Mouse (Mus musculus) heart, embryonic 11.5 days (tissue): ENCODE data around the gene Ptprf. TPM values are rescaled to one million over a fixed set of nuclear protein-coding genes. Genes with fewer than 3 reads are reported as not detected.

Source experiments
- ATAC-seq: fragments of 200-750 bp; cut with Nextera tagmentation; replicated peaks from 2 replicates; pipeline ENCODE4 v1.8.0; 2017; ENCODE audit warnings: moderate library complexity; ENCODE audit not compliant: insufficient number of reproducible peaks, low FRiP score, low TSS enrichment
- H3K27ac ChIP-seq: fragments of 300-500 bp; sonication (generic); 2 replicates; pipeline ENCODE4 v1.5.1; 2014; ENCODE audit warnings: mild to moderate bottlenecking, low read depth, low read length
- H3K27me3 ChIP-seq: fragments of 300-500 bp; sonication (generic); 2 replicates; pipeline ENCODE4 v1.6.1; 2014; ENCODE audit warnings: mild to moderate bottlenecking, low read length, mixed read lengths; ENCODE audit not compliant: control insufficient read depth, insufficient read depth
- H3K36me3 ChIP-seq: fragments of 300-500 bp; sonication (generic); 2 replicates; pipeline ENCODE4 v1.6.1; 2014; ENCODE audit warnings: mild to moderate bottlenecking, low read length, moderate library complexity, mixed read lengths; ENCODE audit not compliant: control insufficient read depth, insufficient read depth
- H3K4me1 ChIP-seq: fragments of 300-500 bp; sonication (generic); 2 replicates; pipeline ENCODE4 v1.6.1; 2014; ENCODE audit warnings: low read length; ENCODE audit not compliant: control insufficient read depth, insufficient read depth
- H3K4me2 ChIP-seq: fragments of 300-500 bp; sonication (generic); 2 replicates; pipeline ENCODE4 v1.6.1; 2014; ENCODE audit warnings: mild to moderate bottlenecking, moderate library complexity
- H3K4me3 ChIP-seq: fragments of 300-500 bp; sonication (generic); 2 replicates; pipeline ENCODE4 v1.5.1; 2014; ENCODE audit warnings: low read depth, low read length
- H3K9ac ChIP-seq: fragments of 300-500 bp; sonication (generic); 2 replicates; pipeline ENCODE4 v1.6.1; 2014; ENCODE audit warnings: mild to moderate bottlenecking, low read depth, low read length, moderate library complexity
- H3K9me3 ChIP-seq: fragments of 300-500 bp; sonication (generic); replicated peaks from 2 replicates; pipeline ENCODE4 v1.6.1; 2016; ENCODE audit warnings: low read length; ENCODE audit not compliant: control insufficient read depth
- WGBS: fragments of 180-500 bp; shearing (Covaris S2); extraction: QIAGEN DNeasy Blood & Tissue Kit; methylation state at CpG from one replicate; pipeline ENCODE4 v1.1.7; 2014; ENCODE audit not compliant: insufficient replicate concordance; 5-methylcytosine and 5-hydroxymethylcytosine counted together
- polyA plus RNA-seq: library from polyadenylated mRNA; unstranded; fragments of >200 nt; fragmentation: Nextera tagmentation; extraction: Ambion mirVana; gene quantifications from 2 replicates; pipeline ENCODE4 v1.2.1, GENCODE M21; 2014

Gene Ptprf
- polyA plus RNA-seq, 1 experiment from 2014 or later, result 24.5 TPM

GRCm38 (mm10) chr4:118270706-118271105 lies 20.5 kb downstream of the Ptprf start:
- no peaks in the 10 kb centered on the region for H3K27me3 ChIP-seq
- H3K36me3 ChIP-seq, result peaks cover 3% of the 10 kb centered on the region; the same call in 1 of the 2 replicates
- H3K4me3 ChIP-seq, result no peak overlapping the region
- no peaks in the 10 kb centered on the region for H3K9me3 ChIP-seq
- H3K4me2 ChIP-seq, result no peak overlapping the region
- WGBS, result 90% methylated on average over 3 of the region's 3 CpGs
- H3K27ac ChIP-seq, result no peak overlapping the region
- peaks cover 44% of the 10 kb centered on the region for H3K4me1 ChIP-seq
- no peak for ATAC-seq
- H3K9ac ChIP-seq, result no peak overlapping the region

- no peak for ATAC-seq
- H3K4me3 ChIP-seq, result no peak overlapping the region
- 52% methylated on average over 6 of the region's 6 CpGs for WGBS
- H3K9ac ChIP-seq, result no peak overlapping the region
- peak overlapping the region; percentile 4; the same call in 1 of the 2 replicates for H3K27ac ChIP-seq
- H3K4me1 ChIP-seq, result peaks cover 44% of the 10 kb centered on the region
- H3K36me3 ChIP-seq, result peaks cover 3% of the 10 kb centered on the region; the same call in 1 of the 2 replicates
- no peaks in the 10 kb centered on the region for H3K9me3 ChIP-seq
- H3K4me2 ChIP-seq, result no peak overlapping the region
- no peaks in the 10 kb centered on the region for H3K27me3 ChIP-seq
Observed at GRCm38 (mm10) chr4:118269999-118270398, 21.2 kb downstream of the Ptprf start.

DNA sequence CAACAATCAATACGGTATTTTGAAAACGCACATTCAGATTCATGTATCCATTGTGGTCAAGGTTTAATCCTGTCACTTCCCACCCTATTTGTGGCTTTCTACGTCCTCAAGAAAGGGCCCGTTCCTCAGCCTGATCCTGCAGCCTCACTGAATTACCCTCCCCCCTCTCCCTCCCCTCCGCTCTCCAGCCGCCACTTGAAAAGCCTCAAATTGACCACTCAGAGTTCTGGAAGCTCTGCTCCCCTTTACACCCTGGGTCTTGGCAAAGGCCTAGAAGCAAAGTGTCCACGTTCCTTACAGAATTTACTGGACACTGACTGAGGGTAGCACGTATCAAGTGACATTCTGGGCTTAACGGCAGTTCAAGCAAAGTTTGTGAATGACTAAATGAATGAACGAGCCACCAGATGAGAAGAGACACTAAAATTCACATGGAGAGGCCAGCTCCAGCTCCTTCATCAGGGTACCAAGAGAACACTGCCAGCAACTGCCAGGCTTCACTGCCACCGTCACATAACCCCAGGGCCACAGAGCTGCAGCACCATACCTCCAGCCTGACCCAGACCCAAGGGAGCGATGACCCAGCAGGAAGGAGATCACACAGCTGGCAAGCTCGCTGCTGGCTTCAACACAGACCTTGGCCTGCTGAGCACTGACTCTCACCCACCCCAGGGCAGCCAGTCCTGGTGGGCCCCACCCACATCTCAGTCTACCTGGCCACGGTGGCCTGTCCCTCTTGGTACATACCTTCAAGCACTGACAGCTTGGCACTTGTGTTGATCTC lies 22.6 kb downstream of the Ptprf start:
- H3K4me2 ChIP-seq, result no peak overlapping the region
- H3K9ac ChIP-seq, result no peak overlapping the region
- H3K9me3 ChIP-seq, result no peaks in the 10 kb centered on the region
- H3K4me3 ChIP-seq, result no peak overlapping the region
- no peak for ATAC-seq
- no peaks in the 10 kb centered on the region for H3K27me3 ChIP-seq
- peaks cover 3% of the 10 kb centered on the region; the same call in 1 of the 2 replicates for H3K36me3 ChIP-seq
- 69% methylated on average over 14 of the region's 14 CpGs for WGBS
- no peak overlapping the region for H3K27ac ChIP-seq
- H3K4me1 ChIP-seq, result peaks cover 36% of the 10 kb centered on the region

GRCm38 (mm10) chr4:118265557-118265956 lies 25.6 kb downstream of the Ptprf start:
- no peak overlapping the region for H3K4me3 ChIP-seq
- no peaks in the 10 kb centered on the region for H3K9me3 ChIP-seq
- no peak for ATAC-seq
- peaks cover 56% of the 10 kb centered on the region for H3K4me1 ChIP-seq
- H3K27ac ChIP-seq, result peak overlapping the region; percentile 82
- peak overlapping the region; percentile 24 for H3K4me2 ChIP-seq
- H3K36me3 ChIP-seq, result no peaks in the 10 kb centered on the region; the same call in 1 of the 2 replicates
- 22% methylated on average over 15 of the region's 15 CpGs for WGBS
- H3K9ac ChIP-seq, result peak overlapping the region; percentile 24; the same call in 1 of the 2 replicates
- no peaks in the 10 kb centered on the region for H3K27me3 ChIP-seq

- H3K4me1 ChIP-seq, result peaks cover 71% of the 10 kb centered on the region
- 52% methylated on average over 13 of the region's 13 CpGs for WGBS
- H3K36me3 ChIP-seq, result no peaks in the 10 kb centered on the region; the same call in 1 of the 2 replicates
- 0 out of 2 replicates have a peak overlapping the region, but pooled peaks have one; percentile 10 for H3K9ac ChIP-seq
- H3K27me3 ChIP-seq, result no peaks in the 10 kb centered on the region
- no peaks in the 10 kb centered on the region for H3K9me3 ChIP-seq
- H3K4me3 ChIP-seq, result no peak overlapping the region
- no peak for ATAC-seq
- H3K4me2 ChIP-seq, result no peak overlapping the region
- 0 out of 2 replicates have a peak overlapping the region, but pooled peaks have one; percentile 1 for H3K27ac ChIP-seq
Observed at GRCm38 (mm10) chr4:118261771-118262473, 29.3 kb downstream of the Ptprf start.

GRCm38 (mm10) chr4:118261291-118261690 lies 29.9 kb downstream of the Ptprf start:
- 31% methylated on average over 5 of the region's 5 CpGs for WGBS
- peak overlapping the region; percentile 51; the same call in 1 of the 2 replicates for H3K27ac ChIP-seq

GRCm38 (mm10) chr4:118260551-118261267 lies 30.5 kb downstream of the Ptprf start:
- no peaks in the 10 kb centered on the region for H3K27me3 ChIP-seq
- peak overlapping the region; percentile 51; the same call in 1 of the 2 replicates for H3K27ac ChIP-seq
- whole genome bisulfite sequencing, result 2% methylated on average over 39 of the region's 39 CpGs
- H3K9me3 ChIP-seq, result no peaks in the 10 kb centered on the region
- peak; percentile 57 for ATAC-seq
- H3K4me2 ChIP-seq, result peak overlapping the region; percentile 72
- peak overlapping the region; percentile 43 for H3K4me3 ChIP-seq
- peaks cover 70% of the 10 kb centered on the region for H3K4me1 ChIP-seq
- H3K36me3 ChIP-seq, result peaks cover 4% of the 10 kb centered on the region; the same call in 1 of the 2 replicates
- H3K9ac ChIP-seq, result peak overlapping the region; percentile 58; the same call in 1 of the 2 replicates

More at GRCm38 (mm10) chr4:118261291-118261690, 29.9 kb downstream of the Ptprf start:
- Histone ChIP-seq H3K9ac (peak overlapping the region; percentile 58; the same call in 1 of the 2 replicates), H3K4me3 (peak overlapping the region; percentile 43), H3K36me3 (no peaks in the 10 kb centered on the region; the same call in 1 of the 2 replicates), H3K9me3 (no peaks in the 10 kb centered on the region), H3K27me3 (no peaks in the 10 kb centered on the region), H3K4me1 (peaks cover 71% of the 10 kb centered on the region), H3K4me2 (peak overlapping the region; percentile 72)
- ATAC-seq, result peak; percentile 12; the same call in 1 of the 2 replicates
